Mouse (Mus musculus): ENCODE measurements at regions not wholly inside any gene's neighbourhood (a gene's known extent, or its start where the extent isn't known, plus 50 kb on each side); places are given as distances from the start of the nearest gene placed in this dataset.

- in situ Hi-C loops (cut with MboI; ENCODE audit: low pct_unique_long_range_greater_than_20kb in 1 of 2, low sequenced_read_pairs in 2 of 2, unreplicated experiment in 1 of 2), result no loop called here
Observed at GRCm38 (mm10) chr14:61950004-61950403, 342.4 kb upstream of the Rnaseh2b start.

- in situ Hi-C loops (cut with MboI; ENCODE audit: low pct_unique_long_range_greater_than_20kb in 1 of 2, low sequenced_read_pairs in 2 of 2, unreplicated experiment in 1 of 2), result no loop called here
Observed at GRCm38 (mm10) chr14:61953029-61953428, 339.4 kb upstream of the Rnaseh2b start.

GRCm38 (mm10) chr14:61955416-61955815 lies 337.0 kb upstream of the Rnaseh2b start:
- in situ Hi-C loops (cut with MboI; ENCODE audit: low pct_unique_long_range_greater_than_20kb in 1 of 2, low sequenced_read_pairs in 2 of 2, unreplicated experiment in 1 of 2), result no loop called here

- in situ Hi-C loops (cut with MboI; ENCODE audit: low pct_unique_long_range_greater_than_20kb in 1 of 2, low sequenced_read_pairs in 2 of 2, unreplicated experiment in 1 of 2), result no loop called here
Observed at GRCm38 (mm10) chr14:61960243-61960957, 332.0 kb upstream of the Rnaseh2b start.

- in situ Hi-C loops (cut with MboI; ENCODE audit: low pct_unique_long_range_greater_than_20kb in 1 of 2, low sequenced_read_pairs in 2 of 2, unreplicated experiment in 1 of 2), result no loop called here
Observed at GRCm38 (mm10) chr14:61968467-61968866, 323.9 kb upstream of the Rnaseh2b start.

GRCm38 (mm10) chr14:61968957-61969535 lies 323.3 kb upstream of the Rnaseh2b start:
- in situ Hi-C loops (cut with MboI; ENCODE audit: low pct_unique_long_range_greater_than_20kb in 1 of 2, low sequenced_read_pairs in 2 of 2, unreplicated experiment in 1 of 2), result no loop called here

GRCm38 (mm10) chr14:61970591-61970990 lies 321.8 kb upstream of the Rnaseh2b start:
- in situ Hi-C loops (cut with MboI; ENCODE audit: low pct_unique_long_range_greater_than_20kb in 1 of 2, low sequenced_read_pairs in 2 of 2, unreplicated experiment in 1 of 2), result no loop called here

- in situ Hi-C loops (cut with MboI; ENCODE audit: low pct_unique_long_range_greater_than_20kb in 1 of 2, low sequenced_read_pairs in 2 of 2, unreplicated experiment in 1 of 2), result no loop called here
Observed at GRCm38 (mm10) chr14:61971100-61972088, 321.0 kb upstream of the Rnaseh2b start.

GRCm38 (mm10) chr14:61975301-61975732 lies 317.1 kb upstream of the Rnaseh2b start:
- in situ Hi-C loops (cut with MboI; ENCODE audit: low pct_unique_long_range_greater_than_20kb in 1 of 2, low sequenced_read_pairs in 2 of 2, unreplicated experiment in 1 of 2), result no loop called here

- in situ Hi-C loops (cut with MboI; ENCODE audit: low pct_unique_long_range_greater_than_20kb in 1 of 2, low sequenced_read_pairs in 2 of 2, unreplicated experiment in 1 of 2), result no loop called here
Observed at GRCm38 (mm10) chr14:61980581-61980980, 311.8 kb upstream of the Rnaseh2b start.

- in situ Hi-C loops (cut with MboI; ENCODE audit: low pct_unique_long_range_greater_than_20kb in 1 of 2, low sequenced_read_pairs in 2 of 2, unreplicated experiment in 1 of 2), result no loop called here
Observed at GRCm38 (mm10) chr14:61985575-61985974, 306.8 kb upstream of the Rnaseh2b start.

GRCm38 (mm10) chr14:61986203-61986602 lies 306.2 kb upstream of the Rnaseh2b start:
- in situ Hi-C loops (cut with MboI; ENCODE audit: low pct_unique_long_range_greater_than_20kb in 1 of 2, low sequenced_read_pairs in 2 of 2, unreplicated experiment in 1 of 2), result no loop called here

GRCm38 (mm10) chr14:61995253-61995652 lies 297.1 kb upstream of the Rnaseh2b start:
- in situ Hi-C loops (cut with MboI; ENCODE audit: low pct_unique_long_range_greater_than_20kb in 1 of 2, low sequenced_read_pairs in 2 of 2, unreplicated experiment in 1 of 2), result no loop called here

- in situ Hi-C loops (cut with MboI; ENCODE audit: low pct_unique_long_range_greater_than_20kb in 1 of 2, low sequenced_read_pairs in 2 of 2, unreplicated experiment in 1 of 2), result no loop called here
Observed at GRCm38 (mm10) chr14:61997736-61998135, 294.7 kb upstream of the Rnaseh2b start.

GRCm38 (mm10) chr14:61998259-61998658 lies 294.1 kb upstream of the Rnaseh2b start:
- in situ Hi-C loops (cut with MboI; ENCODE audit: low pct_unique_long_range_greater_than_20kb in 1 of 2, low sequenced_read_pairs in 2 of 2, unreplicated experiment in 1 of 2), result no loop called here

- in situ Hi-C loops (cut with MboI; ENCODE audit: low pct_unique_long_range_greater_than_20kb in 1 of 2, low sequenced_read_pairs in 2 of 2, unreplicated experiment in 1 of 2), result no loop called here
Observed at GRCm38 (mm10) chr14:62001481-62001949, 290.9 kb upstream of the Rnaseh2b start.

GRCm38 (mm10) chr14:62002131-62002530 lies 290.3 kb upstream of the Rnaseh2b start:
- in situ Hi-C loops (cut with MboI; ENCODE audit: low pct_unique_long_range_greater_than_20kb in 1 of 2, low sequenced_read_pairs in 2 of 2, unreplicated experiment in 1 of 2), result no loop called here

GRCm38 (mm10) chr14:62003013-62003781 lies 289.2 kb upstream of the Rnaseh2b start:
- in situ Hi-C loops (cut with MboI; ENCODE audit: low pct_unique_long_range_greater_than_20kb in 1 of 2, low sequenced_read_pairs in 2 of 2, unreplicated experiment in 1 of 2), result no loop called here
